Mouse (Mus musculus): ENCODE measurements around the gene Tbc1d4. TPM values are rescaled to one million over a fixed set of nuclear protein-coding genes. Genes with fewer than 3 reads are reported as not detected.

Gene Tbc1d4
- polyA plus RNA-seq, 1 experiment from 2014 or later = 9.7 TPM

- Histone ChIP-seq H3K27ac (replicated peaks) (no peak overlapping the region), H3K9me3 (no peaks in the 10 kb centered on the region), H3K36me3 (replicated peaks) (no peaks in the 10 kb centered on the region), H3K27me3 (replicated peaks; ENCODE audit: low read depth, poor library complexity, severe bottlenecking) (no peaks in the 10 kb centered on the region), H3K4me3 (no peak overlapping the region), H3K4me1 (peaks cover 27% of the 10 kb centered on the region)
- 31% methylated on average over 5 of the region's 5 CpGs for WGBS
- DNase-seq (ENCODE audit: low spot score) = peak; percentile 31
These were observed 91.7 kb downstream of the Tbc1d4 start for GRCm38 (mm10) chr14:101517341-101517740.

GRCm38 (mm10) chr14:101516864-101517263, 92.1 kb downstream of the Tbc1d4 start:
- 33% methylated on average over 5 of the region's 5 CpGs for WGBS
- no peak for DNase-seq (ENCODE audit: low spot score)

GRCm38 (mm10) chr14:101516031-101516430, 93.0 kb downstream of the Tbc1d4 start:
- Histone ChIP-seq H3K27me3 (replicated peaks; ENCODE audit: low read depth, poor library complexity, severe bottlenecking) (no peaks in the 10 kb centered on the region), H3K4me1 (peaks cover 29% of the 10 kb centered on the region), H3K36me3 (replicated peaks) (no peaks in the 10 kb centered on the region), H3K9me3 (no peaks in the 10 kb centered on the region), H3K27ac (replicated peaks) (no peak overlapping the region), H3K4me3 (no peak overlapping the region)
- WGBS = 91% methylated on average over 11 of the region's 11 CpGs
- DNase-seq (ENCODE audit: low spot score) = no peak

More at GRCm38 (mm10) chr14:101516864-101517263, 92.1 kb downstream of the Tbc1d4 start:
- Histone ChIP-seq H3K36me3 (replicated peaks) (no peaks in the 10 kb centered on the region), H3K27ac (replicated peaks) (no peak overlapping the region), H3K4me1 (peaks cover 29% of the 10 kb centered on the region), H3K4me3 (no peak overlapping the region), H3K9me3 (no peaks in the 10 kb centered on the region), H3K27me3 (replicated peaks; ENCODE audit: low read depth, poor library complexity, severe bottlenecking) (no peaks in the 10 kb centered on the region)

DNA sequence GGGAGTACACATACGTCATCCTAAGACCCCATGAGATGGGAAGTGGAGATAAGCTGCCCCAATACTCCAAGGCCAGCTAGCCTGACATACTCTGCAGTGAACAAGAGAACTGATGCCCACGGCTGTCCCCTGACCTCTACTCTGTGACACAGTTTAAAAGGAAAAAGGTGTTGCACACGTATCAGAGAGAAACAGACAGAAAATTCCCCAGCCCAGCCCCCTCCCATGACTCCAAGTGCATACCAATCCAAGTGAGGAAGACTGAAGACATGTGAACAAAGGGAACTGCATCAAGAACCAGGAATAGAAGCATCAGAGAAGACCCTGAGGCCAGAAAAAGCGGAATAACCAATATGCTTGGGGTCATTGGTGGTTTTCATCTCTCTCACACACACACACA, 93.7 kb downstream of the Tbc1d4 start:
- 69% methylated on average over 4 of the region's 4 CpGs for WGBS
- Histone ChIP-seq H3K36me3 (replicated peaks) (no peaks in the 10 kb centered on the region), H3K27ac (replicated peaks) (no peak overlapping the region), H3K4me1 (peaks cover 29% of the 10 kb centered on the region), H3K9me3 (no peaks in the 10 kb centered on the region), H3K4me3 (no peak overlapping the region), H3K27me3 (replicated peaks; ENCODE audit: low read depth, poor library complexity, severe bottlenecking) (no peaks in the 10 kb centered on the region)
- DNase-seq (ENCODE audit: low spot score) = no peak

DNA sequence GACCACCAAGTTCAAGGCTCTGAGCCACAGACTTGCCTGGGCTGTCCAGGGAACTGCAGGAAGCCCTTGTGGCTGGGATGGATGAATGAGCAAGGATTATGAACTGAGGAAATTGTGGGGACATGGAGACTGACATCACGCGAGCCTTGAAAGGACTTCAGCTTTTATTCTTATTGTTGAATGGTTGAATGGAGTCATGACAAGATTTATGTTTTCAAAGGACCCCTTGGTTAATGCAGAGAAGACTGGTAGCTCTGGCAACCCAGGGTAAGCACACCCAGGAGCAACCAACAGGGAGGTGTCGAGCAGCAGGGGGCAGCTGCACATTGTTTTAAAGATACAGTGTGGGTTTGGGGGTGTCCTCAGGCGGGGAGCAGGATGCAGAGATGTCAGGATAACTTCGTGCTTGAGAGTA, 94.4 kb downstream of the Tbc1d4 start:
- H3K4me3 ChIP-seq = no peak overlapping the region
- no peaks in the 10 kb centered on the region for H3K36me3 ChIP-seq (replicated peaks)
- no peak for DNase-seq (ENCODE audit: low spot score)
- H3K27ac ChIP-seq (replicated peaks) = no peak overlapping the region
- H3K9me3 ChIP-seq = no peaks in the 10 kb centered on the region
- peaks cover 29% of the 10 kb centered on the region for H3K4me1 ChIP-seq
- WGBS = 77% methylated on average over 5 of the region's 5 CpGs
- no peaks in the 10 kb centered on the region for H3K27me3 ChIP-seq (replicated peaks; ENCODE audit: low read depth, poor library complexity, severe bottlenecking)

- Histone ChIP-seq H3K4me1 (peaks cover 28% of the 10 kb centered on the region), H3K36me3 (replicated peaks) (no peaks in the 10 kb centered on the region), H3K9me3 (no peaks in the 10 kb centered on the region), H3K27me3 (replicated peaks; ENCODE audit: low read depth, poor library complexity, severe bottlenecking) (no peaks in the 10 kb centered on the region), H3K27ac (replicated peaks) (no peak overlapping the region), H3K4me3 (no peak overlapping the region)
- DNase-seq (ENCODE audit: low spot score) = no peak
- WGBS = 88% methylated on average over 11 of the region's 11 CpGs
These were observed 95.8 kb downstream of the Tbc1d4 start for GRCm38 (mm10) chr14:101513163-101513562.

- peaks cover 34% of the 10 kb centered on the region for H3K4me1 ChIP-seq
- no peak overlapping the region for H3K27ac ChIP-seq (replicated peaks)
- H3K9me3 ChIP-seq = no peaks in the 10 kb centered on the region
- DNase-seq (ENCODE audit: low spot score) = no peak
- no peaks in the 10 kb centered on the region for H3K36me3 ChIP-seq (replicated peaks)
- H3K4me3 ChIP-seq = no peak overlapping the region
- H3K27me3 ChIP-seq (replicated peaks; ENCODE audit: low read depth, poor library complexity, severe bottlenecking) = no peaks in the 10 kb centered on the region
- WGBS = 62% methylated on average over 8 of the region's 8 CpGs
These were observed 97.6 kb downstream of the Tbc1d4 start for GRCm38 (mm10) chr14:101511410-101511809.

- DNase-seq (ENCODE audit: low spot score) = no peak
- WGBS = 83% methylated on average over 13 of the region's 13 CpGs
- Histone ChIP-seq H3K27ac (replicated peaks) (no peak overlapping the region), H3K27me3 (replicated peaks; ENCODE audit: low read depth, poor library complexity, severe bottlenecking) (no peaks in the 10 kb centered on the region), H3K36me3 (replicated peaks) (no peaks in the 10 kb centered on the region), H3K4me3 (no peak overlapping the region), H3K4me1 (peaks cover 30% of the 10 kb centered on the region), H3K9me3 (no peaks in the 10 kb centered on the region)
These were observed 98.3 kb downstream of the Tbc1d4 start for GRCm38 (mm10) chr14:101510540-101511313.

DNA sequence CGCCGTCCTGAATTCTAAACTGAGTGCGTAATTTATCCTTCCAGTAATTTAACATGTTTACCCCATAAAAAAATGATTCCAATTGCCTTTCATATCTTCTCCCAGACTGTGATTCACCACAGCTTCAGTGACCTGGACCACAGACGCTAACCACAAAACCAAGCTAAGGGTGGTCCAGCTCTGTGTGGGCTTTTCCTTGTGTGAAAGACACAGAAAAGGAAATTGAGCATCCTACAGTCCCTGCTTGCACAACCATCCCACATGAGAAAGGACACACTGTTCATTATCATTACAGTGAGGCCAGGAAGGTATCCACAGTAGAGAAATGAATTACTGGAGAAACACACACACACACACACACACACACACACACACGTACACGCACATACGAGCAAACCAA, 99.2 kb downstream of the Tbc1d4 start:
- WGBS = 90% methylated on average over 7 of the region's 7 CpGs
- no peaks in the 10 kb centered on the region for H3K36me3 ChIP-seq (replicated peaks)
- H3K4me1 ChIP-seq = peaks cover 23% of the 10 kb centered on the region
- no peak overlapping the region for H3K27ac ChIP-seq (replicated peaks)
- no peak for DNase-seq (ENCODE audit: low spot score)
- no peaks in the 10 kb centered on the region for H3K9me3 ChIP-seq
- no peaks in the 10 kb centered on the region for H3K27me3 ChIP-seq (replicated peaks; ENCODE audit: low read depth, poor library complexity, severe bottlenecking)
- H3K4me3 ChIP-seq = no peak overlapping the region

- no peak for DNase-seq (ENCODE audit: low spot score)
- Histone ChIP-seq H3K9me3 (no peaks in the 10 kb centered on the region), H3K36me3 (replicated peaks) (no peaks in the 10 kb centered on the region), H3K27ac (replicated peaks) (no peak overlapping the region), H3K4me1 (peaks cover 14% of the 10 kb centered on the region), H3K4me3 (no peak overlapping the region), H3K27me3 (replicated peaks; ENCODE audit: low read depth, poor library complexity, severe bottlenecking) (no peaks in the 10 kb centered on the region)
- 52% methylated on average over 7 of the region's 7 CpGs for WGBS
These were observed 101.0 kb downstream of the Tbc1d4 start for GRCm38 (mm10) chr14:101507956-101508355.

- DNase-seq (ENCODE audit: low spot score) = no peak
- H3K27ac ChIP-seq (replicated peaks) = no peak overlapping the region
- H3K36me3 ChIP-seq (replicated peaks) = no peaks in the 10 kb centered on the region
- peaks cover 11% of the 10 kb centered on the region for H3K4me1 ChIP-seq
- H3K27me3 ChIP-seq (replicated peaks; ENCODE audit: low read depth, poor library complexity, severe bottlenecking) = no peaks in the 10 kb centered on the region
- WGBS = 85% methylated on average over 17 of the region's 17 CpGs
- no peak overlapping the region for H3K4me3 ChIP-seq
- no peaks in the 10 kb centered on the region for H3K9me3 ChIP-seq
These were observed 101.8 kb downstream of the Tbc1d4 start for GRCm38 (mm10) chr14:101507146-101507545.

GRCm38 (mm10) chr14:101505805-101506204, 103.2 kb downstream of the Tbc1d4 start:
- Histone ChIP-seq H3K4me3 (no peak overlapping the region), H3K4me1 (peaks cover 11% of the 10 kb centered on the region; the same call in 1 of the 2 replicates), H3K27me3 (replicated peaks; ENCODE audit: low read depth, poor library complexity, severe bottlenecking) (no peaks in the 10 kb centered on the region), H3K9me3 (no peaks in the 10 kb centered on the region), H3K36me3 (replicated peaks) (no peaks in the 10 kb centered on the region), H3K27ac (replicated peaks) (no peak overlapping the region)
- no peak for DNase-seq (ENCODE audit: low spot score)

DNA sequence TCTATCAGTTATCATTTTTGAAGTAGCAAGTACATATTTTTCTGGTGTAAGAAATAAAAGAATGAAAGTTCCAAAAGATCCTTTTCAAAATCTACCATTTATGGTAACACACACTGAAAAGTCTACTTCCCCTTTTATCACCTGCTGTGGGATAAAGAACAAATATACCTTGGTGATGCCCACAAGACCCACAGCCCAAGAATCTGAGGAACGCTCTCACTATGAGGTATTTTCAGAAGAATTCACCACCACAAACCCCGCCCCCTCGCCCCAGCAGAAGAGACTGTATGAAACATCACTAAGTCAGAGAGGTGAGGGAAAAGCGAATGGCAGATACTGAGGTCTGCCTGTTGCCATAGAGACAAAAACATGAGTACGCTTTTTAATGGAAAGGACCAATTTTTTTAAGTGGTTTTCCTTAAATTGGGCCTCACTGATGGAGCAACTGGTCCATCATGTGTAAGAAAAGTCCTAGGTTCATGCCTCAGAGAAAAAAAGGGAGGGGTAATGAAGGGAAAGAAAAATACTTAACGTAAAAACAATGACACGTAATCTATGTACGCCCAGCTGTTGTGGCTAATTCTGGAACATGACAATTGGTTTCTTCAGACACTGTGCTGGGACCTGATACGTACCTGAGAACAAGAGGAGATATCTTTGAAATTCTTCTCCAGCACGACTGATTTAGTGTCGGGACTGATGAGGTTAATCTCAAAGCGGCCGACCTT, 104.4 kb downstream of the Tbc1d4 start:
- Histone ChIP-seq H3K36me3 (replicated peaks) (no peaks in the 10 kb centered on the region), H3K27me3 (replicated peaks; ENCODE audit: low read depth, poor library complexity, severe bottlenecking) (no peaks in the 10 kb centered on the region), H3K9me3 (no peaks in the 10 kb centered on the region), H3K27ac (replicated peaks) (no peak overlapping the region), H3K4me3 (no peak overlapping the region), H3K4me1 (peaks cover 11% of the 10 kb centered on the region; the same call in 1 of the 2 replicates)
- no peak for DNase-seq (ENCODE audit: low spot score)
- 93% methylated on average over 13 of the region's 13 CpGs for WGBS
